Mouse (Mus musculus): ENCODE data around the gene Marf1.

DNA sequence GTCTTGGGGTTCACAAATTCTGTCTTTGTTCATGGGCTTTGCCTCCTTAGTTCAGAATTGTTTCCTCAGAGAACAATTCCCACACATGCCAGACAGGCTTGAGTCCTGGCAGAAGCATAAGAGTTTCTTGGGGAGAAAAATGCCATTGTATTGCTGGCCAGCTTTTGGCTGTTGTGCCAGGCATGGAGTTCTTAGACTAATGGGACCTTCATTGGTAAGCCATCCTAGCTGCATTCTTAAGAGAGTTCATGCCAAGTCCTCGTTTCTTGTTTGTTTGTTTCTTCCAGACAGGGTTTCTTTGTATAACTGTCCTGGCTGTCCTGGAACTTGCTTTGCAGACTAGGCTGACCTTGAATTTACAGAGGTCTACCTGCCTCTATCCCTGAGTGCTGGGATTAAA, 20.7 kb upstream of the Marf1 start:
- TF ChIP-seq CTCF (IDR thresholded peaks at IDR 0.05; ENCODE audit: low read depth) (no peak), EP300 (optimal IDR thresholded peaks at IDR 0.05) (no peak)
